Mouse (Mus musculus): Measurements from ENCODE around the gene Olfr855. TPM values are rescaled to one million over a fixed set of nuclear protein-coding genes. Genes with fewer than 3 reads are reported as not detected.

Olfr855 gene
- polyA plus RNA-seq (2015; fragmentation: Nextera tagmentation; extraction: Ambion mirVana): not detected in 2 replicates

DNA sequence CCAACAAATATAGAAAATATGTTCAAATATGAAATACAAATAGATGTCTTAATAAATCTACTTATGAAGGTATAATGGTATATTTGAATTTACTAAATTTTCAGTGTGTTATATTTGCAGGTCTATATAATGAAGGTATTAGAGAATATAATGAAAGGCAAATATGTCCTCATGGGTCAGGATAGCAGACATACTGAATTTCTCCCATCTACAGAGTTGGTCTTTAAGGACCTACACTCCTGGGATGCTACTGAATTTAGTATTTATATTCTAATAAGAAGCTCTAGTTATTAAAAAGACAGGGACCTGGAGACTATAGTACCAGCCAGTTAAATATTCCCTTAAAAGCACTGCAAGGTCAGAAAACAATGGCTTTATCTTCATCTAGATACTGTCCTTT lies at the start of gene Olfr855:
TSS of gene Olfr855 (plus strand) at position 301 of the 400 bp plus-strand sequence.
- Histone ChIP-seq H3K9me3 (no peaks in the 10 kb centered on the region; the same call in 1 of the 2 replicates), H3K4me3 (no peak within 1 kb of the TSS)
- ATAC-seq (replicated peaks): no peak

DNA sequence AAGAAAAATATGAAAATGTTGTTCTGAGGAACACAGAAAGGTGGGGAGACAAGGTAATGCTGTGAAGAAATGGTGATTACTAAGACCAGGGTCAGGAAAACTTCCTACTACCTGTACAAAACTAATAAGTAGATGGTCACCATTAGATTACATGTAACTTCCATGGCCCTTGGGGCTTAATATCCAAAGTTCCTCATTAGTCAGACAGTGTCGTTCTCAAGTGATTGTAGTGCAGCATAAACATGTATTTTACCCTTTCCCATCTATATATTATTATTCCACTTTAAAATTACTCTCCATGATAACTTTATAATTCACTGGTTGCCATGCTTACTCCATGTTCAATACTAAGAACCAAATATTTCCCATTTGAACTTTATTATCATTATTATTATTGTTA lies 41.4 kb upstream of the Olfr855 start, which contains the start of gene Olfr853:
TSS of gene Olfr853 (minus strand) at position 101 of the 400 bp plus-strand sequence.
- H3K4me3 ChIP-seq: no peak within 1 kb of the TSS
- H3K9me3 ChIP-seq: peaks cover 3% of the 10 kb centered on the region; the same call in 1 of the 2 replicates
- no peak for ATAC-seq (replicated peaks)
- H3K27ac ChIP-seq: no peak within 1 kb of the TSS
- no peak within 1 kb of the TSS for H3K9ac ChIP-seq
- H3K4me1 ChIP-seq: no peaks in the 10 kb centered on the region
- H3K36me3 ChIP-seq (replicated peaks): no peaks in the 10 kb centered on the region
- WGBS: 70% methylated on average over 1 of the region's 1 CpGs
- H3K4me2 ChIP-seq: no peak within 1 kb of the TSS
- no peaks in the 10 kb centered on the region for H3K27me3 ChIP-seq (replicated peaks)

More for the DNA sequence above, at the start of gene Olfr855:
- Histone ChIP-seq H3K4me1 (no peaks in the 10 kb centered on the region), H3K9ac (no peak within 1 kb of the TSS), H3K27me3 (replicated peaks) (no peaks in the 10 kb centered on the region), H3K27ac (no peak within 1 kb of the TSS), H3K36me3 (replicated peaks) (no peaks in the 10 kb centered on the region), H3K4me2 (no peak within 1 kb of the TSS)

GRCm38 (mm10) chr9:19567282-19567681 lies 15.1 kb upstream of the Olfr855 start, which contains the start of gene Olfr854:
Gene Olfr854, minus strand, starts transcription at chr9:19567382.
- Histone ChIP-seq H3K27me3 (replicated peaks) (no peaks in the 10 kb centered on the region), H3K4me2 (no peak within 1 kb of the TSS), H3K9me3 (peaks cover 4% of the 10 kb centered on the region; the same call in 1 of the 2 replicates), H3K27ac (no peak within 1 kb of the TSS), H3K4me1 (no peaks in the 10 kb centered on the region), H3K36me3 (replicated peaks) (no peaks in the 10 kb centered on the region), H3K9ac (no peak within 1 kb of the TSS), H3K4me3 (no peak within 1 kb of the TSS)
- ATAC-seq (replicated peaks): no peak
- 69% methylated on average over 1 of the region's 1 CpGs for WGBS

DNA sequence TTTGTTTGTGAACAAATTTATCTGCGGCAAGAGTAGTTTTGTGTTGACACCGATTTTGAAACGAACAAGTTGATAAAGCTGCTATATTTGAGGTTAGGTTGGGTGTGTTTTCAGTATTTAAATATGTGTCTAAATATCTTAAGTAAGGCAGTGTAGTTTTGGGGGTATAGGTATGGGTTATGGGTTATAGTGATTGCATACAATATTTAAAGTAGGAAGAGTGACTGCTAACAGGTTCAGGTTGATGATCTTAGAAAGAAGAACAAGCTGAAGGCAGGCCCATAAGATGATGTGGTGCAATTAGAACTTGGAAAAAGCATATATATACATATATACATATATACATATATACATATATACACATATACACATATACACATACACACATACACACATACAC lies 38.9 kb downstream of the Olfr855 start:
- H3K4me3 ChIP-seq: peak overlapping the region; percentile 70

GRCm38 (mm10) chr9:19621843-19622822 lies 39.7 kb downstream of the Olfr855 start, which contains the start of gene Zfp317:
Gene Zfp317, plus strand, starts transcription at chr9:19622102.
- WGBS: 2% methylated on average over 35 of the region's 35 CpGs
- peaks cover 6% of the 10 kb centered on the region; the same call in 1 of the 2 replicates for H3K36me3 ChIP-seq (replicated peaks)
- peak within 1 kb of the TSS; percentile 84 for H3K27ac ChIP-seq
- H3K27me3 ChIP-seq (replicated peaks): no peaks in the 10 kb centered on the region
- peak; percentile 99 for ATAC-seq (replicated peaks)
- peak within 1 kb of the TSS; percentile 47 for H3K4me2 ChIP-seq
- H3K9ac ChIP-seq: peak within 1 kb of the TSS; percentile 69
- no peaks in the 10 kb centered on the region for H3K9me3 ChIP-seq
- H3K4me1 ChIP-seq: no peaks in the 10 kb centered on the region
- peak within 1 kb of the TSS; percentile 70 for H3K4me3 ChIP-seq

More for the DNA sequence above, 38.9 kb downstream of the Olfr855 start:
- Histone ChIP-seq H3K9ac (no peak overlapping the region), H3K9me3 (peaks cover 1% of the 10 kb centered on the region; the same call in 1 of the 2 replicates), H3K36me3 (replicated peaks) (peaks cover 6% of the 10 kb centered on the region; the same call in 1 of the 2 replicates), H3K27ac (no peak overlapping the region), H3K4me2 (peak overlapping the region; percentile 6; the same call in 1 of the 2 replicates), H3K27me3 (replicated peaks) (no peaks in the 10 kb centered on the region), H3K4me1 (no peaks in the 10 kb centered on the region)
- ATAC-seq (replicated peaks): peak; percentile 50
- WGBS: 99% methylated on average over 3 of the region's 3 CpGs

GRCm38 (mm10) chr9:19629574-19629973 lies 47.2 kb downstream of the Olfr855 start:
- H3K9me3 ChIP-seq: no peaks in the 10 kb centered on the region
- no peak overlapping the region for H3K4me2 ChIP-seq
- no peak overlapping the region for H3K27ac ChIP-seq
- no peak overlapping the region for H3K9ac ChIP-seq
- H3K4me1 ChIP-seq: no peaks in the 10 kb centered on the region
- peaks cover 23% of the 10 kb centered on the region; the same call in 1 of the 2 replicates for H3K36me3 ChIP-seq (replicated peaks)
- no peak for ATAC-seq (replicated peaks)
- H3K27me3 ChIP-seq (replicated peaks): no peaks in the 10 kb centered on the region
- no peak overlapping the region for H3K4me3 ChIP-seq

Other genes starting within 250 kb of the Olfr855 start
- not detected in 2 replicates for gene Olfr845, start 246.2 kb upstream of the Olfr855 start, polyA plus RNA-seq (2015; fragmentation: Nextera tagmentation; extraction: Ambion mirVana)
- gene Olfr846, start 218.6 kb upstream of the Olfr855 start, polyA plus RNA-seq (2015; fragmentation: Nextera tagmentation; extraction: Ambion mirVana): not detected in 2 replicates
- not detected in 2 replicates for gene Olfr847, start 203.9 kb upstream of the Olfr855 start, polyA plus RNA-seq (2015; fragmentation: Nextera tagmentation; extraction: Ambion mirVana)
- not detected in 2 replicates for gene Olfr849, start 142.4 kb upstream of the Olfr855 start, polyA plus RNA-seq (2015; fragmentation: Nextera tagmentation; extraction: Ambion mirVana)
- not detected in 2 replicates for gene Olfr850, start 104.4 kb upstream of the Olfr855 start, polyA plus RNA-seq (2015; fragmentation: Nextera tagmentation; extraction: Ambion mirVana)
- gene Olfr851, start 89.3 kb upstream of the Olfr855 start, polyA plus RNA-seq (2015; fragmentation: Nextera tagmentation; extraction: Ambion mirVana): not detected in 2 replicates
- gene Olfr853, start 41.5 kb upstream of the Olfr855 start, polyA plus RNA-seq (2015; fragmentation: Nextera tagmentation; extraction: Ambion mirVana): not detected in 2 replicates
- not detected in 2 replicates for gene Olfr854, start 15.2 kb upstream of the Olfr855 start, polyA plus RNA-seq (2015; fragmentation: Nextera tagmentation; extraction: Ambion mirVana)
- 39.0 and 39.4 TPM in 2 replicates for gene Zfp317, start 39.5 kb downstream of the Olfr855 start, polyA plus RNA-seq (2015; fragmentation: Nextera tagmentation; extraction: Ambion mirVana)
- gene Olfr857, start 126.8 kb downstream of the Olfr855 start, polyA plus RNA-seq (2015; fragmentation: Nextera tagmentation; extraction: Ambion mirVana): not detected in 2 replicates
- gene Olfr58, start 197.7 kb downstream of the Olfr855 start, polyA plus RNA-seq (2015; fragmentation: Nextera tagmentation; extraction: Ambion mirVana): not detected in 2 replicates
- gene Olfr859, start 222.3 kb downstream of the Olfr855 start, polyA plus RNA-seq (2015; fragmentation: Nextera tagmentation; extraction: Ambion mirVana): not detected in 2 replicates

Measured in midbrain, embryonic 15.5 days (tissue).